Mouse (Mus musculus) stomach, postnatal 0 days (tissue): ENCODE data around the gene Yipf3.

Source experiments
- CTCF ChIP-seq: IDR thresholded peaks from 2 replicates; pipeline ENCODE4 v1.5.1; 2016; ENCODE audit warnings: antibody characterized with exemption, low read depth, mild to moderate bottlenecking, moderate library complexity
- EP300 ChIP-seq: optimal IDR thresholded peaks from 2 replicates; pipeline ENCODE3; 2016; ENCODE audit warnings: antibody characterized with exemption

DNA sequence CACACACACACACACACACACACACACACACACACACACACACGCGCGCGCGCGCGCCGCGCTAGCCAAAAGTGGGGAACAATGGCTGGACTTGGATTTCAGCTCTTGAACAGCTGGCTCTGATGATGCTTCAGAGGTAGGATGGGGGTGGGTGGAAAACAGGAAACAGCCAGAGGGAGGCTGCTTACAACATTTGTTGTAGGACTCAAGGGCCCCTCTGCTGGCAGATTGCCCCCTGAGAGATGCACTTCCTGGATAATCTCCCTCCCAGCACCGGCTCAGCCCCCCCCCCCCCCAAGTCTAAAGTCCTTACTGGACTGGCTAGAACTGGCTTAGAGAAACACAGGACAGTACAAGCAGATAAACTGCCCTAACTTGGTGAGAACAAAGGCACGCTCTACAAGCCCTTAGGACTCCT, 39.8 kb downstream of the Yipf3 start:
- TF ChIP-seq CTCF, result no peak
- no peak for TF ChIP-seq EP300
